Mouse (Mus musculus) ovary, adult 18-20 months (tissue): ENCODE measurements around the gene Gm20388.

Source experiments
- DNase-seq: peaks from one replicate; pipeline ENCODE4 v3.0.0; 2022; ENCODE audit warnings: low spot score, mixed read lengths

The Gm20388 gene

GRCm38 (mm10) chr8:121952122-121952521 is 2041.5 kb downstream of the Gm20388 start:
- no peak for DNase-seq

- no peak for DNase-seq
Measured at GRCm38 (mm10) chr8:121952800-121953199, 2042.2 kb downstream of the Gm20388 start.

GRCm38 (mm10) chr8:121953821-121954545 is 2043.3 kb downstream of the Gm20388 start:
- no peak for DNase-seq

- no peak for DNase-seq
Measured at GRCm38 (mm10) chr8:121954981-121955555, 2044.4 kb downstream of the Gm20388 start.

- DNase-seq, result no peak
Measured at GRCm38 (mm10) chr8:121955825-121956500, 2045.3 kb downstream of the Gm20388 start.

GRCm38 (mm10) chr8:121958395-121958794 is 2047.8 kb downstream of the Gm20388 start:
- no peak for DNase-seq

GRCm38 (mm10) chr8:121962892-121963291 is 2052.3 kb downstream of the Gm20388 start:
- DNase-seq, result no peak

- DNase-seq, result no peak
Measured at GRCm38 (mm10) chr8:121964716-121965512, 2054.3 kb downstream of the Gm20388 start.

GRCm38 (mm10) chr8:121966110-121966509 is 2055.5 kb downstream of the Gm20388 start:
- DNase-seq, result no peak

GRCm38 (mm10) chr8:121966714-121967448 is 2056.2 kb downstream of the Gm20388 start:
- no peak for DNase-seq

GRCm38 (mm10) chr8:121967977-121968376 is 2057.3 kb downstream of the Gm20388 start:
- no peak for DNase-seq

- no peak for DNase-seq
Measured at GRCm38 (mm10) chr8:121968542-121968941, 2057.9 kb downstream of the Gm20388 start.

- DNase-seq, result no peak
Measured at GRCm38 (mm10) chr8:121970225-121970624, 2059.6 kb downstream of the Gm20388 start.

- DNase-seq, result no peak
Measured at GRCm38 (mm10) chr8:121971488-121972058, 2060.9 kb downstream of the Gm20388 start.

- no peak for DNase-seq
Measured at GRCm38 (mm10) chr8:121973906-121974305, 2063.3 kb downstream of the Gm20388 start.

- DNase-seq, result no peak
Measured at GRCm38 (mm10) chr8:121977819-121978590, 2067.4 kb downstream of the Gm20388 start.

- DNase-seq, result no peak
Measured at GRCm38 (mm10) chr8:121978670-121979069, 2068.0 kb downstream of the Gm20388 start.

GRCm38 (mm10) chr8:121980792-121981519 is 2070.3 kb downstream of the Gm20388 start:
- DNase-seq, result no peak

- DNase-seq, result peak; percentile 61
Measured at GRCm38 (mm10) chr8:121981520-121981895, 2070.9 kb downstream of the Gm20388 start.

GRCm38 (mm10) chr8:121985673-121986072 is 2075.0 kb downstream of the Gm20388 start:
- no peak for DNase-seq
